Mouse (Mus musculus): ENCODE results near the gene Lrrc27.

DNA sequence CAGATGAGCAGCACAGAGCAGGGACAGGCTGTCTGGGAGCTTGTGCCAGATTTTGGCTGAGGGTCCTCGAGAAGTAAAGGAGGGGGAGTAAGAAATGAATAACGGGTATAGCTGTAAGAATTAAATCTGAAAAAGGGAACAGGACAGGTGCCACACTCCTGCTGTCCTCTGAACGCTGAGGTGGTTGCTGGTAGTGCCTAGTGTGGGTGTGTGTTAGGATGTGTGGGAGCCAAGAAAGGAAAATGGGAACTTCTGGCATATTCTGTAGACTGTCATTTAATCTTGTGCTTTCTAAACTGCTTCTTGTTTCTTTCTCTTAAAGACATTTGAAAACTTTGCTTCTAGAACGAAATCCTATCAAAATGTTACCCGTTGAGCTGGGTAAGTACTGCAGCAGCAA, 8.3 kb downstream of the Lrrc27 start:
- TF ChIP-seq CTCF (IDR thresholded peaks at IDR 0.05; ENCODE audit: low read depth) (no peak), EP300 (IDR thresholded peaks at IDR 0.05; ENCODE audit: low read depth) (no peak)
